Mouse (Mus musculus) olfactory bulb, adult 2 months (tissue): ENCODE measurements around the gene Mcoln2.

ENCODE experiments used
- CTCF ChIP-seq: fragments of 200-500 bp; IDR thresholded peaks from 2 replicates; pipeline ENCODE4 v1.5.1; 2012; ENCODE audit warnings: low read depth, mild to moderate bottlenecking, low read length, moderate library complexity; ENCODE audit not compliant: insufficient read depth
- POLR2A ChIP-seq: fragments of 200-500 bp; IDR thresholded peaks from 2 replicates; pipeline ENCODE4 v1.6.1; 2012; ENCODE audit warnings: mild to moderate bottlenecking, low read depth, low read length, moderate library complexity; ENCODE audit not compliant: insufficient read depth

- TF ChIP-seq CTCF (no peak), POLR2A (no peak)
Observed at GRCm38 (mm10) chr3:146197785-146198184, 48.2 kb downstream of the Mcoln2 start.
